Mouse (Mus musculus) heart, embryonic 11.5 days (tissue): ENCODE data around the gene Gorasp1. TPM values are rescaled to one million over a fixed set of nuclear protein-coding genes. Genes with fewer than 3 reads are reported as not detected.

Experiments
- ATAC-seq: fragments of 200-750 bp; cut with Nextera tagmentation; replicated peaks from 2 replicates; pipeline ENCODE4 v1.8.0; 2017; ENCODE audit warnings: moderate library complexity; ENCODE audit not compliant: insufficient number of reproducible peaks, low FRiP score, low TSS enrichment
- H3K27ac ChIP-seq: fragments of 300-500 bp; sonication (generic); 2 replicates; pipeline ENCODE4 v1.5.1; 2014; ENCODE audit warnings: mild to moderate bottlenecking, low read depth, low read length
- H3K27me3 ChIP-seq: fragments of 300-500 bp; sonication (generic); 2 replicates; pipeline ENCODE4 v1.6.1; 2014; ENCODE audit warnings: mild to moderate bottlenecking, low read length, mixed read lengths; ENCODE audit not compliant: control insufficient read depth, insufficient read depth
- H3K36me3 ChIP-seq: fragments of 300-500 bp; sonication (generic); 2 replicates; pipeline ENCODE4 v1.6.1; 2014; ENCODE audit warnings: mild to moderate bottlenecking, low read length, moderate library complexity, mixed read lengths; ENCODE audit not compliant: control insufficient read depth, insufficient read depth
- H3K4me1 ChIP-seq: fragments of 300-500 bp; sonication (generic); 2 replicates; pipeline ENCODE4 v1.6.1; 2014; ENCODE audit warnings: low read length; ENCODE audit not compliant: control insufficient read depth, insufficient read depth
- H3K4me2 ChIP-seq: fragments of 300-500 bp; sonication (generic); 2 replicates; pipeline ENCODE4 v1.6.1; 2014; ENCODE audit warnings: mild to moderate bottlenecking, moderate library complexity
- H3K4me3 ChIP-seq: fragments of 300-500 bp; sonication (generic); 2 replicates; pipeline ENCODE4 v1.5.1; 2014; ENCODE audit warnings: low read depth, low read length
- H3K9ac ChIP-seq: fragments of 300-500 bp; sonication (generic); 2 replicates; pipeline ENCODE4 v1.6.1; 2014; ENCODE audit warnings: mild to moderate bottlenecking, low read depth, low read length, moderate library complexity
- H3K9me3 ChIP-seq: fragments of 300-500 bp; sonication (generic); replicated peaks from 2 replicates; pipeline ENCODE4 v1.6.1; 2016; ENCODE audit warnings: low read length; ENCODE audit not compliant: control insufficient read depth
- WGBS: fragments of 180-500 bp; shearing (Covaris S2); extraction: QIAGEN DNeasy Blood & Tissue Kit; methylation state at CpG from one replicate; pipeline ENCODE4 v1.1.7; 2014; ENCODE audit not compliant: insufficient replicate concordance; 5-methylcytosine and 5-hydroxymethylcytosine counted together
- polyA plus RNA-seq: library from polyadenylated mRNA; unstranded; fragments of >200 nt; fragmentation: Nextera tagmentation; extraction: Ambion mirVana; gene quantifications from 2 replicates; pipeline ENCODE4 v1.2.1, GENCODE M21; 2014

The Gorasp1 gene
- polyA plus RNA-seq, 1 experiment from 2014 or later = 18.0 TPM

DNA sequence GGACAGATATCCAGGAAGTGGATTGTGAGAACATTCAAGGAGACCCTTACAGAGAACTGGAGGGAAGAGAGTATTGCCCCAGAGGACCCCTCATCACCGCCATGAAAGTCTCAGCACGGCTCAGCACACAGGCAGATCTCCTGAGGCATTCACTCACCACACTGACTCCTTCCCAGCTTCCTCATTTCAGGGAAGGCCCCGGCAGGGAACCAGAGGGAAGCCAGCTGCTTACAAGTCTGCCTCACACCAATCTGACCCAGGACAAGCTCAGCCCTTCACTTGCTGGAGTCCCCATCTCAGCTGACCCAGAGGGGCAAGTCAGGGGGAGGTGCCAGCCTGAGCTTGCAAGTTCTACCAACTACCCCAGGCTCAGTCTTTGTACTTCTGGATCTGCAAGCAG, 11.4 kb upstream of the Gorasp1 start:
- no peaks in the 10 kb centered on the region for H3K4me1 ChIP-seq
- H3K4me2 ChIP-seq = no peak overlapping the region
- H3K9ac ChIP-seq = no peak overlapping the region
- 43% methylated on average over 3 of the region's 3 CpGs for WGBS
- no peaks in the 10 kb centered on the region for H3K36me3 ChIP-seq
- H3K9me3 ChIP-seq = no peaks in the 10 kb centered on the region
- H3K27ac ChIP-seq = no peak overlapping the region
- H3K27me3 ChIP-seq = no peaks in the 10 kb centered on the region
- no peak overlapping the region for H3K4me3 ChIP-seq
- ATAC-seq = no peak

DNA sequence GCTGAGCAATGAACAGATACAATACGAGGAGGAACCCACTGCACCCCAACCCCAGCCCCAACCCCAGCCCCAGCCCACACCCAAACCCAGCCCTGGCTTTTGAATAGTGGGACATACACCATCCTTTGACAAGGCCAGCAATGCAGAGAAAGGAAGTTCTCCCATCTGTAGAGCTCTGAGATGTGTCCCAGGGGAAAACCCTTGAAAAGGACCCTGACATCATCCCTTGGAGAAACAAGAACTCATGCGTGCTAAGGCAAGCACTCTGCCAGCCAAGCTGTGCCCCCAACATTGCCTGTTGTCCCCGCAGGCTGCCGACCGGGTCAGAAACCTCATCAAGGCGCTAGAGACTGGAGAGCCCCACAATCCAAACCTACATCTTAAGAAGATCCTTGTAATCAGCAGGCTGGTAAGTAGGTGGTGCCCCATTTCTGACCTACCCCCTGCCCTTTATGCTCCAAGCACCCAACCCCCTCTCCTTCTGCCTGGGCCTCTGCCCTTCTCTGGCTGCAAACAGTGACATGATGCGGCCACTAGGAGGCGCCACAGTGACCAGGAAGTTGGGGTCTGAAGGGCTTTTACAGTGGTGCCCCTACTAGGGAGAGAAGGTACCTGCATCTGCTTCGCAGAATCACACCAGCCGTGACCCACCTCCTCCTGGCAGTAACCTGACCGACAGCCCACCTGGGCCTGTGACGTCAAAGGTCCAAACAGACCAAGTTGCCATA, 8.0 kb upstream of the Gorasp1 start:
- Histone ChIP-seq H3K4me1 (no peaks in the 10 kb centered on the region), H3K36me3 (no peaks in the 10 kb centered on the region), H3K9ac (no peak overlapping the region), H3K9me3 (no peaks in the 10 kb centered on the region), H3K27me3 (no peaks in the 10 kb centered on the region), H3K4me2 (no peak overlapping the region), H3K27ac (no peak overlapping the region), H3K4me3 (no peak overlapping the region)
- no peak for ATAC-seq
- WGBS = 69% methylated on average over 12 of the region's 12 CpGs

DNA sequence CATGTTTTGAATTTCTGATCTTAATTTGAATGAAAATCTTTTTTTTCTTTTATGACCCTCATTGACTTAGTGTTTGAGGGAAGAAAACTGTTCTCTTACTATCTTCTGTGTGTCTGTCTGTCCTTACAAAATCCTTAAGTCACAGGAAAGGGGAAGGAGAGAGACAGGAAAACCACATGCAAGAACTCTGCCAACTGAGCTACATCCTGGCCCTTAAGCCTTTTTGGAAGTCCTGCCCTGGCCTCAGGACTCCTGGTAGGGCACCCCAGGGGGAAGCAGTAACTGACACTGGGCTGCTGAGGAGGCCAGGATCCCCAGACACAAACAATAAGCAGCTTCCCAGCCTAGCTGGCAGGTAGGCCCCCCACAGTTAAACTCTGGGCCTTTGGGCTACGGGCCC, 6.0 kb upstream of the Gorasp1 start:
- Histone ChIP-seq H3K27me3 (no peaks in the 10 kb centered on the region), H3K9me3 (no peaks in the 10 kb centered on the region), H3K27ac (no peak overlapping the region), H3K36me3 (no peaks in the 10 kb centered on the region), H3K4me1 (no peaks in the 10 kb centered on the region), H3K4me3 (no peak overlapping the region), H3K4me2 (no peak overlapping the region), H3K9ac (no peak overlapping the region)
- WGBS = 80% methylated on average over 1 of the region's 1 CpGs
- ATAC-seq = no peak

DNA sequence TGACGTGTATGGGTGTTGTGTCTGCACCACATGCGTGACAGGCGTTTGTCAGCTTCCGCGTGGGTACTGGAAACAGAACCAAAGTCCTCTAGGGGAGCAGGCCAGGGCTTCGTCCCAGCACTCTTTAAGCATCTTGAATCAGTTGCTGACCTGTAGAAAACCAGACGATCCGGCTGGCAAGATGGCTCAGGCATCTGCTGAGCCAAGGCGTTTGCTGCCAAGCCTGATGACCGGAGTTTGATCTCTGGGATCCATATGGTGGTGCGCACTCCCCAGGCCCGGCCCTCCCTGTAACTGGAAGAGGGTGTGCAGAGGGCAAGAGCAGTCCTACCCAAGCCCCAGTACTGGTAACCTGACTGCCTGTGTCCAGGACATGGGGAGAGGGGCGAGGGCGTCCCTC, 4.5 kb upstream of the Gorasp1 start:
- no peak overlapping the region for H3K4me2 ChIP-seq
- no peak overlapping the region for H3K4me3 ChIP-seq
- no peak for ATAC-seq
- no peak overlapping the region for H3K27ac ChIP-seq
- no peak overlapping the region for H3K9ac ChIP-seq
- H3K9me3 ChIP-seq = no peaks in the 10 kb centered on the region
- H3K27me3 ChIP-seq = no peaks in the 10 kb centered on the region
- H3K4me1 ChIP-seq = peaks cover 4% of the 10 kb centered on the region; the same call in 1 of the 2 replicates
- 86% methylated on average over 14 of the region's 14 CpGs for WGBS
- no peaks in the 10 kb centered on the region for H3K36me3 ChIP-seq

DNA sequence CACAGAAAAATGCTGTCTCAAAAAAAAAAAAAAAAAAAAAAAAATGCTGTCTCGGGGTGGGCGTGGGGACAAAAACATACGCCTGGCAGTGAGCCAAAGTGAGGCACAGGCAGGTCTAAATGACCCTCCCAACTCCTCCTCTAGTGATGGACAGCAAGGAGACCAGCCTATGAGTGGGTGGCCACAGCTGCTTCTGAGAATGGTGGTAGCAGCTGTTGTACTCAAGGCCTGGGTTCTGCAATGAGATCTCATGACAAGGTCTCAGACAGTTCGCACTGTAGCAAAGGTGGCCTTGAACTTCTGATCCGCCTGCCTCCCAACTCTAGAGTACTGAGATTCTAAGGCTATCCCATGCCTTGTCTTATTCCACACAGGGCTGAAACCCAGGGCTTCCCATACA, 4.0 kb upstream of the Gorasp1 start:
- Histone ChIP-seq H3K9ac (no peak overlapping the region), H3K27ac (no peak overlapping the region), H3K27me3 (no peaks in the 10 kb centered on the region), H3K4me1 (peaks cover 4% of the 10 kb centered on the region; the same call in 1 of the 2 replicates), H3K9me3 (no peaks in the 10 kb centered on the region), H3K36me3 (no peaks in the 10 kb centered on the region), H3K4me2 (no peak overlapping the region), H3K4me3 (no peak overlapping the region)
- ATAC-seq = no peak
- 77% methylated on average over 5 of the region's 5 CpGs for WGBS

DNA sequence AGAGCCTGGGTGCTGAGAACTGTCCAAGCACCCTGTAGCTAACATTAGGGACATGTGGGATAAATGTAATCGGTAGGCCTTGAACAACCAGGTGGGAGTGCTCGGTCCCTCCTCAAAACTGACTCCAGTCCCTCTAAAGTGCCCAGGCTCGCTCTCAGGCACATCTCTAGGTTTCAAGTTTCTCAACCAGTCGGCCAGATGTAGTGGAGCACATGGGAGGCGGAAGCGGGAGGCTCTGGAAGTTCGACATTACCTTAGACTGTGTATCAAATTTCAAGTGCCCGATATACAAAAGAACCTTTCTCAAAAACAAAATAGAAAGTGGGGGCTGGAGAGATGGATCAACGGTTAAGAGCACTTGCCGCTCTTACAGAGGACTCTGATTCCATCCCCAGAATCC, 2.3 kb upstream of the Gorasp1 start:
- Histone ChIP-seq H3K9me3 (no peaks in the 10 kb centered on the region), H3K9ac (no peak overlapping the region), H3K27ac (no peak overlapping the region), H3K4me3 (no peak overlapping the region), H3K4me2 (no peak overlapping the region), H3K27me3 (no peaks in the 10 kb centered on the region), H3K4me1 (peaks cover 4% of the 10 kb centered on the region; the same call in 1 of the 2 replicates), H3K36me3 (no peaks in the 10 kb centered on the region)
- WGBS = 74% methylated on average over 10 of the region's 10 CpGs
- no peak for ATAC-seq

DNA sequence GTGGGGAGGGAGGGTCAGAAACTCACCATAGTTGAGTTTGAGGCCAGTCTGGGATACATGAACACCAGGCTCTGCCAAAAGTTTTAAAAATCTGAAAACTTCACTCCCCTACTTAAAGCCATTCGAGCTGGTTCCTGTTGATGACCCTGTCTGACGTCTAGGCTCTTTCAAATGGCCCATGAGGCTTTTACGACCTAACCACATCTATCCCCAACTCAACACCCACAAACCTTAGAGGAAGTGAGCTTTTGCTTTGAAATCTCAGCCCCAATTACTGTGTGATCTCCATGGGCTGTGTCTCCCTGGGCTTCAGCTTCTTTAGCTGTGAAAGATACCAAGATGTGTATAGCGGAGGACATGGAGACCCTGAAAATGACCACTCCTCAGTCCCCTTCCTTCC, 1.1 kb upstream of the Gorasp1 start:
- H3K4me1 ChIP-seq = peaks cover 4% of the 10 kb centered on the region; the same call in 1 of the 2 replicates
- WGBS = 71% methylated on average over 4 of the region's 4 CpGs
- H3K36me3 ChIP-seq = no peaks in the 10 kb centered on the region
- no peaks in the 10 kb centered on the region for H3K9me3 ChIP-seq
- H3K9ac ChIP-seq = no peak overlapping the region
- no peaks in the 10 kb centered on the region for H3K27me3 ChIP-seq
- no peak overlapping the region for H3K4me2 ChIP-seq
- no peak overlapping the region for H3K27ac ChIP-seq
- no peak for ATAC-seq
- no peak overlapping the region for H3K4me3 ChIP-seq

DNA sequence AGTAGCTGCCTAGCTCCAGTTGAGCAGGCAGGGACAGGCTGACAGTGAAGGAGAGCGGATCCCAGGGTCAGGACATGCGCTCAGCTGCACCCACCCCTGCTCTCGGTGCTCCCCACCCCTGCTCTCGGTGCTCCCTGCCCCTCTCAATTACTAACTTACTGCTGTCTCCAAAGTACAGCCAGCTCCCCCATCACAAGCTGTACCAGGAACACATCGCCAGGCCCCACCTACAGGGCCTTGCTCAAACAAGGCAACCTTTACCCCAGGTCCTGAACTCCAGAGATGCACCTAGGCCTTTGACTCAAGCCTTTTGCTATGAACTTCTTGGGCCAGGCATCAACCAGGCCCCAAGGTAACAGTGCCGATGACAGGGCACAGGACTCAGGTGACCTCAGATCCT, 3.7 kb downstream of the Gorasp1 start:
- Histone ChIP-seq H3K9ac (no peak overlapping the region), H3K36me3 (peaks cover 17% of the 10 kb centered on the region; the same call in 1 of the 2 replicates), H3K4me2 (no peak overlapping the region), H3K27ac (no peak overlapping the region), H3K4me1 (peaks cover 6% of the 10 kb centered on the region; the same call in 1 of the 2 replicates), H3K9me3 (no peaks in the 10 kb centered on the region), H3K27me3 (no peaks in the 10 kb centered on the region), H3K4me3 (no peak overlapping the region)
- no peak for ATAC-seq
- 84% methylated on average over 6 of the region's 6 CpGs for WGBS

DNA sequence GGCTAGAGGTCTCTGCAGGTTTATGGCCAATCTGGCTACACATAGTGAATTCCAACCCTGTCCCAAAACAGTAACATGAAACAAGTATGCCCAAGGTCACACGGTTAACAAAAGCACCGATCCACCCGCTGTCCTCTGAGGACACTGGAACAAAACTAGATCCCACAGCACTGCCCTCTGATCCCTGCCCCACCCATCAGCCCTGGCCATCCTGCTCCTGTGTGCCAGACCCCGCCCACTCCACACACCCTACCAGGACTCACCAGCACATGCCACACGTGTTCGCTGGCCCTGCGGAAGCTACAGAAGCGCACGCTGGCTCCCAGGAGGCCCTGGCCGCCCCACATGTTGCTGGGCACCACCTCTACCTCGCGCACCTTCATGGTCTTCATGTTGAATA, 5.0 kb downstream of the Gorasp1 start:
- Histone ChIP-seq H3K4me1 (0 out of 2 replicates have a peak, but pooled peaks cover 2% of the 10 kb centered on the region), H3K9ac (no peak overlapping the region), H3K4me3 (no peak overlapping the region), H3K27ac (no peak overlapping the region), H3K4me2 (no peak overlapping the region), H3K27me3 (no peaks in the 10 kb centered on the region), H3K36me3 (peaks cover 17% of the 10 kb centered on the region; the same call in 1 of the 2 replicates), H3K9me3 (no peaks in the 10 kb centered on the region)
- WGBS = 90% methylated on average over 12 of the region's 12 CpGs
- no peak for ATAC-seq
